Mouse (Mus musculus) CH12.LX (cell line): Measurements from ENCODE around the gene Ctrb1. TPM values are rescaled to one million over a fixed set of nuclear protein-coding genes. Genes with fewer than 3 reads are reported as not detected.

Source experiments
- DNase-seq: peaks from one replicate; pipeline ENCODE4 v3.0.0-alpha.2; 2013; ENCODE audit errors: extremely low read depth
- H3K27ac ChIP-seq: 2 replicates; pipeline ENCODE4 v1.5.1; 2012; ENCODE audit warnings: low read depth, mild to moderate bottlenecking, control low read depth, moderate library complexity; ENCODE audit not compliant: insufficient read depth
- H3K27me3 ChIP-seq: replicated peaks from 2 replicates; pipeline ENCODE3; 2012; ENCODE audit warnings: inconsistent platforms
- H3K36me3 ChIP-seq, 2 experiments: replicated peaks in 1 of 2; 2 replicates each; pipeline versions ENCODE3 to v1.6.1; 2012; ENCODE audit warnings: inconsistent platforms in 1 of 2, low read length in 1 of 2, mild to moderate bottlenecking in 1 of 2, mixed read lengths in 1 of 2, moderate library complexity in 1 of 2; ENCODE audit not compliant: control insufficient read depth in 1 of 2, insufficient read depth in 1 of 2
- H3K4me1 ChIP-seq, 2 experiments: 2 replicates each; pipeline ENCODE4 v1.6.1; 2012; ENCODE audit warnings: inconsistent platforms in 1 of 2, moderate library complexity in 1 of 2; ENCODE audit not compliant: insufficient read depth in 2 of 2, control insufficient read depth in 1 of 2
- H3K4me2 ChIP-seq: 2 replicates; pipeline ENCODE4 v1.6.1; 2012; ENCODE audit warnings: low read depth, mild to moderate bottlenecking, control low read depth; ENCODE audit not compliant: poor library complexity, insufficient read depth, severe bottlenecking
- H3K4me3 ChIP-seq, 3 experiments: fragments of 150-350 bp in 1 of 3; sonication (generic) in 1 of 3; replicated peaks in 1 of 3; 2 replicates each; pipeline versions ENCODE3 to v1.5.1; 2011 to 2012; ENCODE audit warnings: low read depth in 2 of 3, low read length in 2 of 3, mild to moderate bottlenecking in 2 of 3, moderate library complexity in 2 of 3, control low read depth in 1 of 3, improper control_type of control experiment in 1 of 3, inconsistent platforms in 1 of 3, mixed read lengths in 1 of 3; ENCODE audit not compliant: poor library complexity in 1 of 3
- H3K79me2 ChIP-seq: replicated peaks from 2 replicates; pipeline ENCODE4 v1.6.1; 2012; ENCODE audit warnings: mild to moderate bottlenecking, moderate library complexity; ENCODE audit not compliant: control insufficient read depth, poor library complexity, insufficient read depth, severe bottlenecking; ENCODE audit errors: extremely low read depth
- H3K9ac ChIP-seq: 2 replicates; pipeline ENCODE4 v1.6.1; 2012; ENCODE audit warnings: low read depth, mild to moderate bottlenecking, control low read depth, moderate library complexity; ENCODE audit not compliant: insufficient read depth
- H3K9me3 ChIP-seq: replicated peaks from 2 replicates; pipeline ENCODE3; 2012; ENCODE audit warnings: low read length, inconsistent platforms, mixed read lengths
- BHLHE40 ChIP-seq: IDR thresholded peaks from 2 replicates; pipeline ENCODE4 v1.6.1; 2011; ENCODE audit warnings: mild to moderate bottlenecking, low read depth, low read length, improper control_type of control experiment
- CHD1 ChIP-seq: IDR thresholded peaks from 2 replicates; pipeline ENCODE4 v1.6.1; 2012; ENCODE audit warnings: low read depth, low read length, improper control_type of control experiment, inconsistent platforms
- CHD2 ChIP-seq: IDR thresholded peaks from 2 replicates; pipeline ENCODE4 v1.6.1; 2011; ENCODE audit warnings: low read length, improper control_type of control experiment
- CTCF ChIP-seq, 2 experiments: IDR thresholded peaks in 1 of 2; conservative IDR thresholded peaks in 1 of 2; 2 replicates each; pipeline ENCODE4 v1.5.1; 2011 to 2012; ENCODE audit warnings: low read depth in 2 of 2, low read length in 2 of 2, improper control_type of control experiment in 1 of 2, inconsistent platforms in 1 of 2, mild to moderate bottlenecking in 1 of 2, moderate library complexity in 1 of 2
- E2F4 ChIP-seq: IDR thresholded peaks from 2 replicates; pipeline ENCODE4 v1.6.1; 2011; ENCODE audit warnings: low read depth, low read length, improper control_type of control experiment; ENCODE audit not compliant: insufficient replicate concordance
- EP300 ChIP-seq: IDR thresholded peaks from 2 replicates; pipeline ENCODE4 v1.6.1; 2011; ENCODE audit warnings: low read length, improper control_type of control experiment
- ETS1 ChIP-seq: conservative IDR thresholded peaks from 2 replicates; pipeline ENCODE4 v1.6.1; 2012; ENCODE audit warnings: low read depth, mild to moderate bottlenecking, inconsistent platforms, low read length, improper control_type of control experiment, moderate library complexity
- GABPA ChIP-seq: IDR thresholded peaks from 2 replicates; pipeline ENCODE4 v1.6.1; 2012; ENCODE audit warnings: low read depth, low read length, improper control_type of control experiment, inconsistent platforms; ENCODE audit not compliant: insufficient replicate concordance
- HCFC1 ChIP-seq: IDR thresholded peaks from 2 replicates; pipeline ENCODE4 v1.6.1; 2012; ENCODE audit warnings: low read depth, mild to moderate bottlenecking, inconsistent platforms, low read length, improper control_type of control experiment
- IRF4 ChIP-seq: IDR thresholded peaks from 2 replicates; pipeline ENCODE4 v1.6.1; 2014; ENCODE audit warnings: low read depth, mild to moderate bottlenecking, inconsistent platforms, low read length, improper control_type of control experiment
- JUN ChIP-seq: IDR thresholded peaks from 2 replicates; pipeline ENCODE4 v1.6.1; 2011; ENCODE audit warnings: low read depth, mild to moderate bottlenecking, low read length, improper control_type of control experiment, moderate library complexity; ENCODE audit not compliant: insufficient read depth
- MAX ChIP-seq: IDR thresholded peaks from 2 replicates; pipeline ENCODE4 v1.6.1; 2011; ENCODE audit warnings: low read length, improper control_type of control experiment
- MAZ ChIP-seq: IDR thresholded peaks from 2 replicates; pipeline ENCODE4 v1.6.1; 2012; ENCODE audit warnings: low read depth, mild to moderate bottlenecking, inconsistent platforms, low read length, improper control_type of control experiment, moderate library complexity
- MXI1 ChIP-seq: IDR thresholded peaks from 2 replicates; pipeline ENCODE4 v1.6.1; 2011; ENCODE audit warnings: mild to moderate bottlenecking, low read depth, low read length, improper control_type of control experiment
- NELFE ChIP-seq: IDR thresholded peaks from 2 replicates; pipeline ENCODE4 v1.6.1; 2011; ENCODE audit warnings: low read depth, low read length, improper control_type of control experiment
- PAX5 ChIP-seq: IDR thresholded peaks from 2 replicates; pipeline ENCODE4 v1.6.1; 2012; ENCODE audit warnings: low read length, inconsistent platforms, mixed read lengths
- POLR2A ChIP-seq: IDR thresholded peaks from 2 replicates; pipeline ENCODE4 v1.6.1; 2011; ENCODE audit warnings: low read depth, mild to moderate bottlenecking, improper control_type of control experiment, low read length
- POLR2AphosphoS2 ChIP-seq: IDR thresholded peaks from 2 replicates; pipeline ENCODE4 v1.6.1; 2011; ENCODE audit warnings: low read depth, low read length, improper control_type of control experiment
- SMC3 ChIP-seq: IDR thresholded peaks from 2 replicates; pipeline ENCODE4 v1.6.1; 2011; ENCODE audit warnings: low read depth, low read length, improper control_type of control experiment
- TBP ChIP-seq: conservative IDR thresholded peaks from 2 replicates; pipeline ENCODE4 v1.6.1; 2011; ENCODE audit warnings: low read depth, low read length, improper control_type of control experiment
- TCF12 ChIP-seq: IDR thresholded peaks from 2 replicates; pipeline ENCODE4 v1.6.1; 2014; ENCODE audit warnings: low read depth, mild to moderate bottlenecking, inconsistent platforms, low read length, improper control_type of control experiment
- UBTF ChIP-seq: IDR thresholded peaks from 2 replicates; pipeline ENCODE4 v1.6.1; 2012; ENCODE audit warnings: low read depth, mild to moderate bottlenecking, inconsistent platforms, low read length, improper control_type of control experiment, moderate library complexity
- USF2 ChIP-seq: conservative IDR thresholded peaks from 2 replicates; pipeline ENCODE4 v1.6.1; 2011; ENCODE audit warnings: low read depth, low read length, improper control_type of control experiment
- ZKSCAN1 ChIP-seq: IDR thresholded peaks from 2 replicates; pipeline ENCODE4 v1.6.1; 2012; ENCODE audit warnings: low read depth, inconsistent platforms, low read length, improper control_type of control experiment, borderline replicate concordance
- ZMIZ1 ChIP-seq: IDR thresholded peaks from 2 replicates; pipeline ENCODE4 v1.6.1; 2012; ENCODE audit warnings: low read depth, mild to moderate bottlenecking, inconsistent platforms, low read length, improper control_type of control experiment
- ZNF384 ChIP-seq: IDR thresholded peaks from 2 replicates; pipeline ENCODE4 v1.6.1; 2012; ENCODE audit warnings: low read depth, low read length, improper control_type of control experiment, inconsistent platforms
- dilution Hi-C: fragments of 300-500 bp; cut with MboI; formaldehyde crosslinking; loops from 2 replicates; pipeline ENCODE4 v1.14.3; 2020; ENCODE audit warnings: low sequenced_read_pairs; ENCODE audit not compliant: extremely low pct_unique_long_range_greater_than_20kb, extremely low pct_ligation_motif_present
- in situ Hi-C: fragments of 300-500 bp; cut with MboI; formaldehyde crosslinking; loops from 3 replicates; pipeline ENCODE4 v1.14.3; 2019; ENCODE audit warnings: low sequenced_read_pairs, low pct_ligation_motif_present, low pct_unique_long_range_greater_than_20kb, mixed read lengths
- polyA plus RNA-seq: library from polyadenylated mRNA; unstranded; fragments of >175 nt; gene quantifications from 2 replicates; pipeline ENCODE4 v1.2.1, GENCODE M21; 2012; ENCODE audit warnings: low read depth; ENCODE audit not compliant: insufficient read length
- total RNA-seq, 2 experiments: library from RNA; depleted of rRNA; stranded (reverse); fragments of 300-350 nt in 1 of 2; fragments of >200 nt in 1 of 2; gene quantifications; 2 replicates each; pipeline ENCODE4 v1.2.3; 2012 to 2014

The Ctrb1 gene
- total and polyA plus RNA-seq, 3 experiments, result not detected

- Histone ChIP-seq H3K4me3 (no peak overlapping the region), H3K9ac (no peak overlapping the region), H3K27ac (no peak overlapping the region), H3K9me3 (no peaks in the 10 kb centered on the region), H3K4me1 (peaks cover 9 to 11% of the 10 kb centered on the region in 2 experiments; a peak in 3 of 4 replicates), H3K36me3 (peaks cover 0 to 2% of the 10 kb centered on the region in 2 experiments), H3K27me3 (no peaks in the 10 kb centered on the region), H3K4me2 (no peak overlapping the region), H3K79me2 (no peaks in the 10 kb centered on the region)
- in situ Hi-C loops, result no loop called here
- dilution Hi-C loops, result no loop called here
- TF ChIP-seq POLR2A, result no peak
- TF ChIP-seq HCFC1, result no peak
- no peak for TF ChIP-seq ZMIZ1
- TF ChIP-seq ETS1, result no peak
- TF ChIP-seq JUN, result no peak
- no peak for TF ChIP-seq IRF4
- DNase-seq, result no peak
These were observed 26.0 kb upstream of the Ctrb1 start for GRCm38 (mm10) chr8:111716603-111717487.

GRCm38 (mm10) chr8:111715514-111715913 is 24.7 kb upstream of the Ctrb1 start:
- TF ChIP-seq SMC3 (peak; percentile 31), CTCF (conservative IDR thresholded peaks at IDR 0.05 in 1 of 2, IDR thresholded peaks at IDR 0.05 in 1 of 2; ENCODE audit: low read depth in 2 of 2, low read length in 2 of 2) (peak in 1 of 2 experiments; percentile 25; a peak in 1 of 4 replicates), POLR2AphosphoS2 (no peak), UBTF (no peak)
- dilution Hi-C loops (no loop called here), in situ Hi-C loops (no loop called here)
- Histone ChIP-seq H3K9ac (no peak overlapping the region), H3K9me3 (no peaks in the 10 kb centered on the region), H3K27me3 (no peaks in the 10 kb centered on the region), H3K4me2 (no peak overlapping the region), H3K79me2 (no peaks in the 10 kb centered on the region), H3K4me1 (peaks cover 8 to 10% of the 10 kb centered on the region in 2 experiments; a peak in 3 of 4 replicates), H3K27ac (no peak overlapping the region), H3K36me3 (peaks cover 0 to 5% of the 10 kb centered on the region in 2 experiments), H3K4me3 (no peak overlapping the region)
- DNase-seq, result no peak

GRCm38 (mm10) chr8:111714295-111714694 is 23.5 kb upstream of the Ctrb1 start:
- in situ Hi-C loops (no loop called here), dilution Hi-C loops (no loop called here)
- Histone ChIP-seq H3K79me2 (no peaks in the 10 kb centered on the region), H3K9me3 (no peaks in the 10 kb centered on the region), H3K27ac (no peak overlapping the region), H3K4me3 (no peak overlapping the region), H3K4me1 (no peaks in the 10 kb centered on the region), H3K4me2 (no peak overlapping the region), H3K9ac (no peak overlapping the region), H3K27me3 (no peaks in the 10 kb centered on the region), H3K36me3 (peaks cover 0 to 5% of the 10 kb centered on the region in 2 experiments)
- no peak for DNase-seq
- no peak for TF ChIP-seq EP300
- no peak for TF ChIP-seq ETS1
- no peak for TF ChIP-seq TBP
- no peak for TF ChIP-seq TCF12
- no peak for TF ChIP-seq NELFE
- TF ChIP-seq PAX5, result no peak
- TF ChIP-seq MXI1, result no peak
- no peak for TF ChIP-seq GABPA
- no peak for TF ChIP-seq ZNF384
- no peak for TF ChIP-seq CHD2
- TF ChIP-seq E2F4, result no peak
- no peak for TF ChIP-seq CTCF (conservative IDR thresholded peaks at IDR 0.05 in 1 of 2, IDR thresholded peaks at IDR 0.05 in 1 of 2; ENCODE audit: low read depth in 2 of 2, low read length in 2 of 2)
- no peak for TF ChIP-seq POLR2A
- no peak for TF ChIP-seq MAZ
- TF ChIP-seq BHLHE40, result no peak
- no peak for TF ChIP-seq IRF4
- TF ChIP-seq ZKSCAN1, result no peak
- TF ChIP-seq CHD1, result no peak
- no peak for TF ChIP-seq MAX
- no peak for TF ChIP-seq USF2
